Mouse (Mus musculus) naive thymus-derived CD4-positive, alpha-beta T cell, adult 5 months (primary cell): ENCODE data around the gene Il17rd. TPM values are rescaled to one million over a fixed set of nuclear protein-coding genes. Genes with fewer than 3 reads are reported as not detected.

Source experiments
- polyA plus RNA-seq: library from polyadenylated mRNA; unstranded; fragments of 100-300 nt; shearing (Covaris generic); gene quantifications from one replicate; pipeline ENCODE4 v1.2.1, GENCODE M21; 2017

Il17rd gene
- polyA plus RNA-seq: 0.53 TPM

GRCm38 (mm10) chr14:27038783-27039182 is at the start of gene Il17rd:
Gene Il17rd (plus strand): TSS chr14:27038941.

GRCm38 (mm10) chr14:26994211-26994741 is 44.5 kb upstream of the Il17rd start, which contains the start of gene Hesx1:
Gene Hesx1 (plus strand): TSS chr14:26994416.

DNA sequence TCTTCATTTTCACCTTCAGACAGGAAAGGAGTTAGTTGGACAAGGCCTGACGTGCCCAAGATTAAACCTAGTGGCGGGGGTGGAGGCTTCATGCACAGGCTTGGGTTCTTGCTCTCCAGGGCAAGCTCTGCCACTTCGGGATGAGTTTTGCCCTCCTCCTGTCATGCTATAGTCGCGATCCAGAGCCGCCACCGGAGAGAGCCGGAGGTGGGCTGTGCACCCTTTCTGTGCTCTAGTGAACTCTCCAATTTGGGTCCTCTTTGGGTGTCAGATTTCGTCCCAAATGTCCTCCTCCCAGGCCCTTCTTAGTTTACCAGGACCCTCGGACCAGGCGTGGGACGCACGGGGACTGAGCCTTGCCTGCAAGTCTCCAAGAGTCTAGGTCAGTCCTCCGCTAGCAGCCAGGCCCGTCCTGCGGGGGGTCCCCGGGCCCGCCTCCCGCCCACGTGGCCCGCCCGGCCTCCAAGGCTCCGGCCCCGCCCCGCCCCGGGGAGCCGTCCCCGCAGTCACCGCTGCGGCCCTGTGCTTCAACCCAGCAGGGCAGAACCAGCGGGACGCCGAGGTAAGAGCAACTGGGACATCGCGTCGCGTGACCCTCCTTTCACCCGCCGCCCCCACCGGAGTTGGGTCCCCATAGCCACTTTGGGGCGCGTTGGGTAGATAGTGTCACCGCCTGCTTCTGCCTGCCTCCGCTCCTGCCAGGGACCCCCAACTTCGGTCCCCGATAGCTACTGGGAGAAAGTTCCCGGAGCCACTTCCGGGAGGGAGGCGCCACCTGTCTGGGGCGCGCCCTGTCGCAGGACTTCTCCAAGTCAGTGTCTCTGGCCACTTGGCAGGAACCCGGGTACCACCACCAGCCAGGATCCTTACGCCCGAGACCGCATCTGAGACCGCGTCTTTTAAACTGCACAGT is 75.9 kb downstream of the Il17rd start, which contains the start of gene Arhgef3:
Arhgef3 (plus strand) TSS at position 538 of the 913 bp plus-strand sequence.

Other genes starting within 250 kb of the Il17rd start
- not detected for gene Asb14, start 144.4 kb upstream of the Il17rd start, polyA plus RNA-seq
- gene Appl1, start 67.7 kb upstream of the Il17rd start, polyA plus RNA-seq: 62.2 TPM
- not detected for gene Hesx1, start 44.5 kb upstream of the Il17rd start, polyA plus RNA-seq
- 201 TPM for gene Arhgef3, start 76.0 kb downstream of the Il17rd start, polyA plus RNA-seq